Mouse (Mus musculus) embryonic fibroblast, embryonic 13.5 days (primary cell): Measurements from ENCODE around the gene Cep290.

ENCODE experiments used
- CTCF ChIP-seq: IDR thresholded peaks from 2 replicates; pipeline ENCODE4 v1.5.1; 2011; ENCODE audit warnings: mild to moderate bottlenecking, control low read depth, low read length, moderate library complexity, borderline replicate concordance; ENCODE audit not compliant: insufficient read depth
- POLR2A ChIP-seq: IDR thresholded peaks from 2 replicates; pipeline ENCODE4 v1.6.1; 2011; ENCODE audit warnings: low read depth, mild to moderate bottlenecking, control low read depth, low read length, moderate library complexity

GRCm38 (mm10) chr10:100479538-100479937 lies 7.8 kb upstream of the Cep290 start:
- TF ChIP-seq POLR2A = no peak
- TF ChIP-seq CTCF = no peak
